Mouse (Mus musculus) midbrain, embryonic 16.5 days (tissue): ENCODE data around the gene Bcas3. TPM values are rescaled to one million over a fixed set of nuclear protein-coding genes. Genes with fewer than 3 reads are reported as not detected.

Experiments
- ATAC-seq: fragments of 200-750 bp; cut with Nextera tagmentation; 2 replicates; pipeline ENCODE4 v1.8.0; 2017; ENCODE audit warnings: moderate TSS enrichment
- H3K27ac ChIP-seq: fragments of 300-500 bp; sonication (generic); 2 replicates; pipeline ENCODE4 v1.5.1; 2014; ENCODE audit warnings: mild to moderate bottlenecking, low read length, mixed read lengths
- H3K27me3 ChIP-seq: fragments of 300-500 bp; sonication (generic); 2 replicates; pipeline ENCODE4 v1.6.1; 2014; ENCODE audit warnings: low read depth, low read length, mixed read lengths; ENCODE audit not compliant: control insufficient read depth, insufficient read depth
- H3K36me3 ChIP-seq: fragments of 300-500 bp; sonication (generic); 2 replicates; pipeline ENCODE4 v1.6.1; 2014; ENCODE audit warnings: mild to moderate bottlenecking, low read length, moderate library complexity, mixed read lengths; ENCODE audit not compliant: control insufficient read depth, insufficient read depth
- H3K4me1 ChIP-seq: fragments of 300-500 bp; sonication (generic); 2 replicates; pipeline ENCODE4 v1.6.1; 2014; ENCODE audit warnings: mild to moderate bottlenecking, low read length, mixed read lengths; ENCODE audit not compliant: control insufficient read depth, insufficient read depth
- H3K4me2 ChIP-seq: fragments of 300-500 bp; sonication (generic); 2 replicates; pipeline ENCODE4 v1.6.1; 2014; ENCODE audit warnings: mild to moderate bottlenecking, low read length, mixed read lengths
- H3K4me3 ChIP-seq: fragments of 300-500 bp; sonication (generic); 2 replicates; pipeline ENCODE4 v1.5.1; 2014; ENCODE audit warnings: low read depth, mild to moderate bottlenecking, low read length, moderate library complexity, mixed read lengths
- H3K9ac ChIP-seq: fragments of 300-500 bp; sonication (generic); 2 replicates; pipeline ENCODE4 v1.6.1; 2014; ENCODE audit warnings: low read depth, low read length, mixed read lengths
- H3K9me3 ChIP-seq: fragments of 300-500 bp; sonication (generic); replicated peaks from 2 replicates; pipeline ENCODE4 v1.6.1; 2014; ENCODE audit warnings: mild to moderate bottlenecking, low read length, mixed read lengths; ENCODE audit not compliant: control insufficient read depth, poor library complexity, severe bottlenecking
- WGBS: fragments of 180-500 bp; shearing (Covaris S2); extraction: QIAGEN DNeasy Blood & Tissue Kit; methylation state at CpG from one replicate; pipeline ENCODE4 v1.1.7; 2014; 5-methylcytosine and 5-hydroxymethylcytosine counted together
- polyA plus RNA-seq: library from polyadenylated mRNA; unstranded; fragments of >200 nt; fragmentation: Nextera tagmentation; extraction: Ambion mirVana; gene quantifications from 2 replicates; pipeline ENCODE4 v1.2.1, GENCODE M21; 2015

The Bcas3 gene
- polyA plus RNA-seq, 1 experiment from 2014 or later, result 33.3 TPM

- Histone ChIP-seq H3K4me1 (peaks cover 7% of the 10 kb centered on the region; the same call in 1 of the 2 replicates), H3K36me3 (no peaks in the 10 kb centered on the region), H3K4me3 (no peak overlapping the region), H3K27me3 (peaks cover 14% of the 10 kb centered on the region), H3K4me2 (no peak overlapping the region), H3K9ac (no peak overlapping the region), H3K9me3 (no peaks in the 10 kb centered on the region), H3K27ac (no peak overlapping the region)
- no peak for ATAC-seq
- 45% methylated on average over 11 of the region's 11 CpGs for WGBS
Observed at GRCm38 (mm10) chr11:85525979-85526775, 173.2 kb downstream of the Bcas3 start.

DNA sequence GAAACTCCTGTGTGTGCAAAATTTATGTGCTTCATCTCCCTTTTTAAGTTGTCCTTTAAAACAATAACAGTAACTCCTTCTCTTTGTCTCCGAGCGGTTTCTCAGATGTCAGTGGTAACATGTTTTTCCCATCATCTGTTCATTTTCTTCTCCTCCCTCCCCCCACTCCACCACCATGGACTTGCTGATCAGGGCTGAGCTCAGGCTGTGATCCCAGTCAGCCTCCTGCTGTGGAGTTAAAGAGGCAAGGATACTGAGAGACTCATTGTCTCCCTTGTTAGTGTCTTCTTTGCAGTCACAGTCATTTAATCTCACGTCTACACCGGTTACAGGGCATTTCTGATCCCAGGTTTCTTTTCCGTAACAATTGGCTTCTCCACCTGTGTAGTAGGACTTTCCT lies 174.3 kb downstream of the Bcas3 start:
- H3K4me1 ChIP-seq, result peaks cover 7% of the 10 kb centered on the region; the same call in 1 of the 2 replicates
- ATAC-seq, result no peak
- WGBS, result 36% methylated on average over 5 of the region's 5 CpGs

DNA sequence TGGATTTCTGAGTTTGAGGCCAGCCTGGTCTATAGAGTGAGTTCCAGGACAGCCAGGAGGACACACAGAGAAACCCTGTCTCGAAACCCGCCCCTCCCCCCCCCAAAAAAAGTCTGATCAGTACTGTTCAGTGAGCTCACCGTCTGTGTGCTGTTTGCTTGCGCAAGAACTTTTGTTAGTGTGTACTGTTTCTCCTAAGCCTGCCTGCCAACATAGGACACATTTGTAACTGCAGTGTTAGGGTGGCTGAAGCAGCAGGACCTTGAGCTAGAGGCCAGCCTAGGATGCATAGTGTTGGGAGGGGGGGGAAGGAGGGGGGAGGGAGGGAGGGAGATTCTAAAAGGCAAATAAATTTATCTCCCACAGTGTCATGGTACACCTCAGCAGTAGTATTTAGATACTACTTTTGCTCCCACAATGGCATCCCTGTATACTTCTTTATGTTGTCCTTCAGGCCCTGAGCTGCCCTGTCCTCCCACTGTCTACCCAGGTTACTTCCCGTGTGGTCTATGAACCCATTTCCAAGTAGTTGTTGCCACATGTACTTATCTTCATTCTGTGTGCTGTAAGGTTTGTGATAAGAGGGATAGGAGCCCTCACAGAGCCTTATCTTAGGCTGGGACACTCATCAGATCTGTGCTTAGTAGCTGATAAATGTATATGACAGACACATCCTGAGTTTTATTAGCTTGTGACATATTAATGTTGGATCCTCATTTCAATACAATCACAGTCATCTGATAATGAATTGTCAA lies 176.7 kb downstream of the Bcas3 start:
- Histone ChIP-seq H3K4me2 (no peak overlapping the region), H3K27ac (no peak overlapping the region), H3K4me3 (no peak overlapping the region), H3K36me3 (no peaks in the 10 kb centered on the region), H3K9ac (no peak overlapping the region), H3K9me3 (no peaks in the 10 kb centered on the region), H3K27me3 (peaks cover 14% of the 10 kb centered on the region), H3K4me1 (peaks cover 2% of the 10 kb centered on the region; the same call in 1 of the 2 replicates)
- 73% methylated on average over 5 of the region's 5 CpGs for WGBS
- ATAC-seq, result no peak

More for the DNA sequence above, 174.3 kb downstream of the Bcas3 start:
- H3K27ac ChIP-seq, result no peak overlapping the region
- no peak overlapping the region for H3K4me2 ChIP-seq
- H3K4me3 ChIP-seq, result no peak overlapping the region
- peaks cover 14% of the 10 kb centered on the region for H3K27me3 ChIP-seq
- no peaks in the 10 kb centered on the region for H3K9me3 ChIP-seq
- no peak overlapping the region for H3K9ac ChIP-seq
- no peaks in the 10 kb centered on the region for H3K36me3 ChIP-seq

GRCm38 (mm10) chr11:85540989-85541388 lies 188.0 kb downstream of the Bcas3 start:
- Histone ChIP-seq H3K36me3 (no peaks in the 10 kb centered on the region), H3K4me2 (no peak overlapping the region), H3K4me3 (no peak overlapping the region), H3K4me1 (no peaks in the 10 kb centered on the region), H3K9ac (no peak overlapping the region), H3K27ac (no peak overlapping the region), H3K9me3 (no peaks in the 10 kb centered on the region), H3K27me3 (no peaks in the 10 kb centered on the region)
- WGBS, result 88% methylated on average over 4 of the region's 4 CpGs
- ATAC-seq, result no peak

- Histone ChIP-seq H3K27me3 (no peaks in the 10 kb centered on the region), H3K27ac (no peak overlapping the region), H3K4me3 (no peak overlapping the region), H3K4me1 (no peaks in the 10 kb centered on the region), H3K9ac (no peak overlapping the region), H3K36me3 (no peaks in the 10 kb centered on the region), H3K9me3 (no peaks in the 10 kb centered on the region), H3K4me2 (no peak overlapping the region)
- no peak for ATAC-seq
- 77% methylated on average over 4 of the region's 4 CpGs for WGBS
Observed at GRCm38 (mm10) chr11:85543311-85543710, 190.3 kb downstream of the Bcas3 start.

DNA sequence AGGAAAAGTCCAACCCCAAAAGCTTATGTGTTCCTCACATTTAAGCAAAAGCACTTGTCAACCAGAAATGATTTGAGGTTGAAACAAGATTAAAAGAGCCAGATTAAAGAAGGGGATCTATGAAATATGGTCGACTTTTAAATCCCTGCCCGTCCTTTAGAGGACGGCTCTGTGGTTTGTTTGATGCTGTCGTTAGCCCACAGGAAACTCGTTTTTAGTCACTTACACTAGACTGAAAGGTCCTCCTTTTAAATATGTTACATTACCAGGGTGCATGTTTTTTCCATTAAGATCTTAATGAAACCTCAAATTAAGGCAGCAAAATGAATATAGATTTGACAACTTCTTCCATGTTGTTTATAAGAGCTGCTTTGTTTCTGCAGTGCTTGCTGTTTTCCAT lies 192.6 kb downstream of the Bcas3 start:
- H3K9ac ChIP-seq, result no peak overlapping the region
- H3K9me3 ChIP-seq, result no peaks in the 10 kb centered on the region
- WGBS, result 61% methylated on average over 5 of the region's 5 CpGs
- H3K4me3 ChIP-seq, result no peak overlapping the region
- H3K4me2 ChIP-seq, result no peak overlapping the region
- no peak for ATAC-seq
- no peaks in the 10 kb centered on the region for H3K27me3 ChIP-seq
- H3K27ac ChIP-seq, result no peak overlapping the region
- no peaks in the 10 kb centered on the region for H3K4me1 ChIP-seq
- no peaks in the 10 kb centered on the region for H3K36me3 ChIP-seq

DNA sequence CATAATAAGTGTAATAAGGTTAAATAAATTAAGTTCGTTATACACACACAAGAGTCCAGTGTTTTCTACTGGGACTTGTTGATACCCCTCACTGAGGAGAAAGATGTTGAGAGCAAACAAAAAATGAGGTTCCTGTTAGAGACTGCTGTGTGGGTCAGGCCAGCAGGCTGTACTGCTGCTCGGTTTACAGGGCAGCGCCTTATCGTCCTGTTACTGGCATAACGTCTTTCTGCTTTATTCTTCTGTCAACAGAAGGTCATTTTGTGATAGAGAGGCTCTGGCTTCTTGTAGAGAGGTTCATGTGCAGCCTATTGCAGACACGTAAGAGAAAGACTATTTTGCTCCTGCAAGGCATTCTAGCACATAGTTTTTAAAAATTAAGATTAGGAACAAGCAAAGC lies 195.0 kb downstream of the Bcas3 start:
- ATAC-seq, result no peak
- Histone ChIP-seq H3K4me3 (no peak overlapping the region), H3K4me1 (no peaks in the 10 kb centered on the region), H3K9ac (no peak overlapping the region), H3K9me3 (no peaks in the 10 kb centered on the region), H3K27me3 (no peaks in the 10 kb centered on the region), H3K36me3 (no peaks in the 10 kb centered on the region), H3K27ac (no peak overlapping the region), H3K4me2 (no peak overlapping the region)
- 75% methylated on average over 6 of the region's 6 CpGs for WGBS

- no peak overlapping the region for H3K9ac ChIP-seq
- WGBS, result 95% methylated on average over 3 of the region's 3 CpGs
Observed at GRCm38 (mm10) chr11:85549651-85550050, 196.7 kb downstream of the Bcas3 start.

GRCm38 (mm10) chr11:85555066-85555465 lies 202.1 kb downstream of the Bcas3 start:
- WGBS, result 73% methylated on average over 1 of the region's 1 CpGs
- no peaks in the 10 kb centered on the region for H3K4me1 ChIP-seq
- no peaks in the 10 kb centered on the region for H3K27me3 ChIP-seq
- H3K9ac ChIP-seq, result no peak overlapping the region
- H3K4me2 ChIP-seq, result no peak overlapping the region
- no peak overlapping the region for H3K4me3 ChIP-seq
- no peaks in the 10 kb centered on the region for H3K36me3 ChIP-seq
- no peaks in the 10 kb centered on the region for H3K9me3 ChIP-seq
- ATAC-seq, result no peak
- H3K27ac ChIP-seq, result no peak overlapping the region

More at GRCm38 (mm10) chr11:85549651-85550050, 196.7 kb downstream of the Bcas3 start:
- H3K4me1 ChIP-seq, result no peaks in the 10 kb centered on the region
- no peaks in the 10 kb centered on the region for H3K36me3 ChIP-seq
- H3K9me3 ChIP-seq, result no peaks in the 10 kb centered on the region
- H3K4me3 ChIP-seq, result no peak overlapping the region
- no peak overlapping the region for H3K4me2 ChIP-seq
- no peaks in the 10 kb centered on the region for H3K27me3 ChIP-seq
- H3K27ac ChIP-seq, result no peak overlapping the region
- ATAC-seq, result no peak
